Mouse (Mus musculus) embryo, embryonic 9.5 days (tissue): ENCODE measurements around the gene Slc13a3.

Source experiments
- DNase-seq: peaks from one replicate; pipeline ENCODE4 v3.0.0-alpha.2; 2017; ENCODE audit errors: extremely low spot score

Slc13a3 gene

DNA sequence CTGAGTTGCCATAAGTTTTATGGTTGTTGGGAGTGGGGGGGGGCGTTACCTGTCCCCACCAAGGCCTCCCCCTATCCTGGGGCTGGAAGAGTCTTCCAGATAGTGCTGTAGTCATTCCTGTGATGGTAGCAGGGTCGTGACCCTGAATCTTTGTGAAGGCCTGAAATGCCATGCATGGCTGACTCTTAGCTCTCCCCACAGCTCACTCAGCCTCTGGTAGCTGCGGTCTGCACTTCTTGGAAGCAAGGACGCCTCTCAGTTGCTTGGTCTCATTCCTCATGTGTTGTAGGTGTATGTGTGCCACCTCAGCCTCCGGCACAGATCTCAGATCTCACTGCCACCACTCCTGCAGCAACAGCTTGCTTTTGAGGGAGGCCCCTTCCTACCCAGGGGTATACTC lies 2.8 kb upstream of the Slc13a3 start:
- no peak for DNase-seq

DNA sequence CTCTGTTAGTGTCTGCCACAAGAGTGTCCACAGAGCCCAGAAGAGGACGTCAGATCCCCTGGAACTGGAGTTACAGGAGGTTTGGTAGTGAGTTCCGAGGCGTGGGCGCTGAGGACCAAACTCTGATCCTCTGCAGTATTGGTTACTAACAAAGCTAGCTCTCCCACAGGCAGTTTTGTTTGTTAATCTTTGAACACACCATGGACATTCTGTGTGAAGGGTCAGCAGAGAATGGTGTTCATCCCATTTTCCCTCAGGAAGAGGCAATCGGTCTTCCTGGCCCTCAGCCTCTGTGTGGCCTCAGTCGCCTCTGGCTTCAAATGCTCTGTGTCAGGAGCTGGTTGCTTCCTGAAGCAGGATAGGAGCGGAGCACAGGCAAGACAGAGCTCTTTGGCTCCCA lies 2.4 kb upstream of the Slc13a3 start:
- no peak for DNase-seq

DNA sequence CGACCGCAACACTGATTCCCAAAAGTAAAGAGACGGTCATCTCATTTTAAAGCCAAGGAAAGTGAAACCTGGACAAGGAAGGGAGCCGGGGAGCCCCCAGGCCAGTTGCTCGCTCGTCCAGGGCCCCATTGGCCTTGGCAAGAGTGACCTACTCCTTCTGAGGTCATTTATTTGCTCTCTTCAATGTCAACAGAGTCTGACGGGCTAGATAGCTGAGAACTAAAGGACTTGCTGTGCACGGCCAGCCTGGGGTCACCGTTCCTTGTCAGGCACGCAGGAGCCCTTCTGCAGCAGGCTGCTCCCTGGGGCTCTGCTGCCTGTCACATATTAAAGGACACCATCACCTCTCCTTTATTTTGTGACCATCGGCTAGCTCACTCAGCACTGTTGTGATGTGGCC lies 1.1 kb downstream of the Slc13a3 start:
- no peak for DNase-seq

- DNase-seq, result no peak
Measured at GRCm38 (mm10) chr2:165470167-165470566, 2.9 kb downstream of the Slc13a3 start.

- DNase-seq, result no peak
Measured at GRCm38 (mm10) chr2:165467824-165468452, 5.1 kb downstream of the Slc13a3 start.

DNA sequence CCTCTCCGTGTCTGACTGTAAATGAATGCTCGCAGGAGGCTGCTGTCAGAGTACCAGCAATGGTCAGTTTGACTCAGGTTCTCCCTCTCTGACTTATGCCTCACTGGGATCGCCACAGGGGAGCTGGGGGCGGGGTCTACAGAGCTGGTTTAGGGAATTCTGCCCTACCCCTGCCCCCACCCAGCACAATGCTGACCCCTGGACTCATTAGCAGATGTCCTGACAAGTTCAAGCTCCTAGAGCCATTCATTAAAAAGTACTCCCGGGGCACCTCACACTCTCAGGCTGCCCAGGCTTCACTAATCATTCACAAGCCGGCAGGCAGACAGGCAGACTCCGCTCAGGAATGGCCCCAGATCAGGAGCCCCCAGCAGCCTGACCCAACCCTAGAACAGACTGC lies 13.4 kb downstream of the Slc13a3 start:
- DNase-seq, result peak; percentile 17

DNA sequence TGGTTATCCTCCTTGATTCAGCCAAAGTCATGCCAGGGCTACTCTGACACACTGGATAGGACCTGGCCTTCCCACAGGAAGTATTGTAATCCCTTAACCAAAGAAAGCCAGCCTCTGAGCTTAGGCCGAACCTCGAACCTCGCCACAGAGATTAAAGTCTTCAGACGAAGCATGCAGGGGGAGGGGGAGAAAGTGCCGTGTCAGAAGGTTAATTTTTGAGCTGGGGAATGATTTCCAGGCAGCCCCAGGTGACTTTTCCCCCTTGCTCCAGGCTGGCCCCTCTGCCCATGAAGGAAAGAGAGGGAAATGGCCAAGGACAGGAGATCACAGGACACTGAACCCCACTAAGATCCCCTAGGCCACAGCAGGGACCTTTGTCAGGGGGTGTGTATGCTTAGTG lies 14.8 kb downstream of the Slc13a3 start:
- no peak for DNase-seq

DNA sequence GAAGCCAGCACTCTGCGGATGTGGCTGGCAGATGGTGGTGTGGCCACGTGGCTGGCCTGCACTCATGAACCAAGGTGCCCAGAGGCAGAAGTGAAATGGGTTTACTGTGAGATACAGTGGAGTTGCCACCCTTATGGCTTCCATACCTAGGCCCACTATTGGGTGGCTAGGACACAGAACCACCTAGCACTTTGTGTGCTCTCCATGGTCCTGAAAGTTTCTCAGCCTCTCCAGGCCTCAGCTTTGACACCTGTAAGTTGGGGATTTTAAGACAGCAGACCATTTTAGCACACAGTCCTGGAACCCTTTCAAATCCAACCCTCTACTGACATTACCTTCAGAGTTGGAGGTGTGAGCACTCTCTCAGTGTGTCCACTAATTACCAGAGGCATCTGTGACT lies 16.3 kb downstream of the Slc13a3 start:
- DNase-seq, result peak; percentile 19

GRCm38 (mm10) chr2:165452730-165453693 lies 20.0 kb downstream of the Slc13a3 start:
- DNase-seq, result no peak

- DNase-seq, result no peak
Measured at GRCm38 (mm10) chr2:165448475-165448874, 24.6 kb downstream of the Slc13a3 start.

GRCm38 (mm10) chr2:165444861-165445260 lies 28.2 kb downstream of the Slc13a3 start:
- DNase-seq, result no peak

GRCm38 (mm10) chr2:165442981-165443380 lies 30.0 kb downstream of the Slc13a3 start:
- DNase-seq, result no peak

- no peak for DNase-seq
Measured at GRCm38 (mm10) chr2:165441613-165442012, 31.4 kb downstream of the Slc13a3 start.

DNA sequence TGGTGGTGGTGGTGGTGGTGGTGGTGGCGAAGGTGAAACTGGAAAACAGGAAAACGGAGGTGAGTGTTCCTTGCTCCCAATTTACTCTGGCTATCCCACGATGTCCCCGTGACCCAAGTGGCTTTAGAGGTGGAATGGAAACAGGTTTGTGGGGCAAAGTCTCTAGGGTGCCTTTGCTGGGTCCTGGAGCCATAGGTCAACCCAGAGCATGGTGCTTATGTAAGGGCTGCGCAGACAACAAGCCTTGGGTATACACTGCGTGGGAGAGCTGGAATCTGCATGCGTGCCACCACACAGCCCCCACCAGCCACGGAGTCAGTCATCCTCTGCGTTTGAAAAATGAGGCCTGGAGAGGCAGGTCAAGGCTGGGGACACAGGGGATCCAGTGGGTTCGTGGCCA lies 33.4 kb downstream of the Slc13a3 start:
- no peak for DNase-seq

DNA sequence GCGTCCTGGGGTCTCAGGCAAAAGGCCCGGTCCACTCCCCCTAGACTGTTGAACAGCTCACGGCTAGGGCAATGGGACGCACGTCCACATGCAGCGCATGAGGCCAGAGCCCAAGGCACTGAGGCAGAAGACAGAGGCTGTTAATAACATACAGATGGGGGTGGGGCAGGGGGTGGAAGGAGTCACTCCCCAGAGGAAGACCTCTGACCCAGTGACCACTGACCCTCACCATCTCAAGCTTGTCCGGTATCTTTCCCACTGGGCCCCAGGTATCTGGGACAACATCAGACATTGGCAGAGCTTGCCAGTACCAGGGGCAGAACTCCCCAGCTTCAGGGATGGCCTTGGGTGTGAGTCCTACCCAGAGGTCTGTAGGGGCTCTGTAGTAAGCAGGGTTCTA lies 34.1 kb downstream of the Slc13a3 start:
- DNase-seq, result no peak

DNA sequence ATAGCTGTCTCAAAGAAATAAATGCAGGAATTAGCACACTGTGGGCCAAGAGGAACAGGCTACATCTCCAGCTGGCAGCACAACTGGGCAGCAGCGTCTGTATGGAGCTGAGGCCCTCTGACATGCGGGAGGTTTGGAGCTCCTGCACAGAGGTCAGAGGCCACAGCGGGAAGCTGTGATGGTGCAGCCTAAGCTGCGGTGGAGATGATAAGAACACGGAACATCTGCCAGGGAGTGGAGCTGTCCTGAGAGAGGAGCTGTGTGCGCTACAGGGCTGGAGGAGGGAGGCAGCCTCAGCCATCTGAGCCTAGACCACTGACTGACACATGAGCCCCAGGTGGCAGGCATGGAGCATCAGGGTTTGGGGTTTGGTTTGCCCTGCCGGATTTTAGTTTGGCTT lies 44.3 kb downstream of the Slc13a3 start:
- DNase-seq, result peak; percentile 17

DNA sequence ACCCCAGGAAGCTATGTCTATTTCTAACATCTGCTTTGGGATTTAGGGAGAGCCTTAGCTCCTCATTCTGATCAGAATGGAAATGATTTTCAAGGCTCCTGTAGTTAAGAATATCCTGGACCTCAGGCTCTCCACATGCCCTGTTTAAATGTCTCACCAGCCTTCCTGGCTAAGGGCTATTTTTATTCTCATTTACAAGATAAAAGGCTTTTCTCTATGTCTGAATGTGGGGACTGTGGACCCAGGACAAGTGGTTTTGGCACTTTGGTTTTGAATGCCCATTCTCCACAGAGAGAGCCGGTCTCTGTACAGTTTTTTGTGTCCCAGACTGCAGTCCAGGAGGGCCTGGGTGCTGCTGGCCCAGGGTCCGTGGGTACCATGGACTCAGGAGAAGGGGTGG lies 52.8 kb downstream of the Slc13a3 start:
- no peak for DNase-seq

GRCm38 (mm10) chr2:165419670-165420111 lies 53.3 kb downstream of the Slc13a3 start:
- no peak for DNase-seq

GRCm38 (mm10) chr2:165418577-165418976 lies 54.5 kb downstream of the Slc13a3 start:
- DNase-seq, result no peak

DNA sequence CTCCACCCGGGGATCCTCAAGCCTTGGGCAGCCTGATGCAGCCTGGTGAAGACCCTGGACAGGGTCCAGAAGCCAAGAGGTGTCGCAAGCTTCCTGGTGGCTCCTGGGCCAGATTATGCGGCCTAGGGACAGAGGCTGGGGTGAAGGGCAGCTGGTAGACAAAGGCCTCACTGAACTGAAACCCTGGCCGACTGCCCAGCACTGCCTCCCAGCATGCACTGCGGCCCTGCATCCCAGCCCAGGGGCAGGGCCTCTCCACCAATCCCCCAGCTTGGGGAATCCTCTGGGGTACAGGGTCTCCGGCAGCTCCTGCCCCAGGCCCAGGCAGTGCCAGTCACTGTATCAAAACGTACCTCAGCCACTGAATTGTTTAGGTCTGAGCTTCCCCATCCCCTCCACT lies 55.7 kb downstream of the Slc13a3 start:
- DNase-seq, result no peak

DNA sequence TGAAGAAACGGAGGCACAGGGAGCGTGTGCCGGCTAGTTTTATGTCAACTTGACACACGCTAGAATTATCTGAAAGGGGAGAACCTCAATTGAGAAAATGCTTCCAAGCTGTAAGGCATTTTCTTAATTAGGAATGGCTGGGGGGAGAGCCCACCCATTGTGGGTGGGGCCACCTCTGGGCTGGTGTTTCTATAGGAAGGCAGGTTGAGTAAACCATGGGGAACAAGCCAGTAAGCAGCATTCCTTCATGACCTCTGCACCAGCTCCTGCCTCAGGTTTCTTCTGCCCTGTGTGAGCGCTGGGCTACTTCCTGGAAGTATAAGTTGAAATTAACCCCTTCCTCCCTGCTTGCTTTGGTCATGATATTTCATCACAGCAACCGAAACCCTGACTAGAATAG lies 57.2 kb downstream of the Slc13a3 start:
- DNase-seq, result peak; percentile 24

GRCm38 (mm10) chr2:165415141-165415721 lies 57.8 kb downstream of the Slc13a3 start:
- DNase-seq, result no peak

- DNase-seq, result no peak
Measured at GRCm38 (mm10) chr2:165414321-165414720, 58.7 kb downstream of the Slc13a3 start.
